Mouse (Mus musculus): ENCODE measurements around the gene Ces2f.
"Not testable (repeated sequence)": the region's sequence is repeated elsewhere in the genome, so short reads cannot be mapped to it uniquely, and the experiment has no call there.

Gene Ces2f
- long read RNA-seq, experiment 1 = 0 reads
- long read RNA-seq, experiment 2 = 0 reads

- intact Hi-C loops (cut with DNase I) = no loop called here
Measured at GRCm38 (mm10) chr8:104947056-104947455, at the start of gene Ces2f. Gene Ces2f (plus strand): TSS chr8:104947356.

DNA sequence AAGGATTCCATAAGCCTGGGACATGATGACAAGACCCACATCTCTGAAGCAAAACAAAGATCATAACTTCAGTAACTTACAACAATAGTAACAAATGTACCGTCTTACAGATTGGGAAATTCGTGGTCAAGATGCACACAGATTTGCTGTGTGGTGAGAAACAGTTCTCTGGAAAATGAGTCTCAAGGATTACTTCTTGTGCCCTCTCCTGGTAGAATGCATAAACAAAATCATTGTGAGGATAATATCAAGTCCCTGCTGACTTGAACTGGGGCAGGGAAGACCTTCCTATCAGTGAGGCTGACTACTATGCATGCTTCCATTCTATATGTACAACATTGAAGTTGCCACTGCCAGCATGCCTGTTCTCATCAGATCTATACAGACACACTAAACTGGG is 45.4 kb upstream of the Ces2f start:
- intact Hi-C loops (cut with DNase I) = no loop called here

- intact Hi-C loops (cut with DNase I) = no loop called here
Measured at GRCm38 (mm10) chr8:104907111-104907510, 40.0 kb upstream of the Ces2f start.

- intact Hi-C loops (cut with DNase I) = not testable (repeated sequence)
Measured at GRCm38 (mm10) chr8:104909021-104909420, 38.1 kb upstream of the Ces2f start.

GRCm38 (mm10) chr8:104909651-104910050 is 37.5 kb upstream of the Ces2f start:
- intact Hi-C loops (cut with DNase I) = not testable (repeated sequence)

DNA sequence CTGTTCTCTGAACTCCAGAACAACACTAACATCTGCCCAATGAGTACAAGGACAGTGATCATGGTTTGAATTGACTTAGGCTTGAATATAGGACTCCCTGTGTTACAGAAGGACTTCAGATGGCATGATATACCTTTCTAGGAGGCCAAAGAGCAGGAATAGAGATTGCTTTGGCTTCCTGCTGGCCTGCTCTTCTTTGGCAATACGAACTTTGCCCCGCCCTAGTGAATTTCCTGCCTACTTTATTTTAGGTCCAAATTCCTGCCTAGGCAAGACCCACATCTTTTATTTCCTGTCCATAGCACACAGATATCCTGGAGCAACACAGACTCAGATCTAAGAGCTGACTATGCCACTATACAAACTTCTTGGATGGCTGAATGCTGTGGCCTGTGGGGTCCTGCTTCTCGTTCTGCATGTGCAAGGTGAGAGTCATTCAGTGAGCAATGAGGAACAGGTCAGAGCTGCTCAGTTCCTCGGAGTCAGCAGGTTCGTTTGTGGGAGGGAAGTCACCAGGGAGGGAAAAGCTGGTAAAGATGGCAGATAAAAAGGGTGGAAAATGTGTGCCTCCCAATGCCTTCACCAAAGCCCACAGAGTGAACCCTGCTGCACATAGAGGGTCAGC is 21.1 kb upstream of the Ces2f start, which contains the start of gene Ces2e:
Ces2e (plus strand) TSS at position 289 of the 625 bp plus-strand sequence.
- intact Hi-C loops (cut with DNase I) = no loop called here

DNA sequence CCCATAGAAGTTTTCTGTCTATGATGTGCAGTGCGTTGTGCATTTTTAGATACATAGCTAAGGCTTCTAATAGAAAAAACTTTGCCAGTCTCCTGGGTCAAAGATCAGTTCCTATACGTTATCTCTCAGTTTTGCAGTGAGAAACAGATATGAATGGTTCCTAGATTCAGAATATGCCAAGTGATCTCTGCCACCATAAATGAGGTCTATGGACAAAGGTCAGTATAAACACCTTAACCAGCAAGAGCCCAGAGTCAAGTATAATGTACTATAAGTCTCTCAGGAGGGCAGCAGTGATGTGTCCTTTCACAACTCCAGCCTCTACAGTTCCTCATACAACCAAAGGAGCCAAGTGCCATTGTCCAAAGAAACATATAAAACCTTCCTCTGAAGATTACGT is 19.9 kb upstream of the Ces2f start:
- intact Hi-C loops (cut with DNase I) = no loop called here

- intact Hi-C loops (cut with DNase I) = no loop called here
Measured at GRCm38 (mm10) chr8:104944665-104945064, 2.5 kb upstream of the Ces2f start.

- intact Hi-C loops (cut with DNase I) = no loop called here
Measured at GRCm38 (mm10) chr8:104949031-104949430, 1.9 kb downstream of the Ces2f start.

DNA sequence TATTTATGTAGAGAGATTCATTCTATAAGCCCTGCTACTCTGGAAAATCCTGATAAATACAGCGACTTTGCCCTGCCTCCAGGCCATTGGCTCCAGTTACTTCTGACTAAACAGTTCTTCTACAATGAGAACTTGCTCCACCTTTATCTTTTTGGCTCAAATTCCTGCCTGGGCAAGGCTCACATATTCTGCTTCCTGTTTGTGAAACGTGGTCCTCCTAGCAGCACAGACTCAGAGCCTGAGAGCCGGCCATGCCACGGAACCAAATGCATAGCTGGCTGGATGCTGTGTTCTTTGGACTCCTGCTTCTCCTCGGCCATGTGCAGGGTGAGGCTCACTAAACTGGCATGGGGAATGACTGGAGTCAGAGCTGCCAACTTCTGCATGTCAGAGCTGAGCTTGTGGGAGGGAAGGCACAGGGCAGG is 14.4 kb downstream of the Ces2f start, which contains the start of gene Ces2g:
Ces2g (plus strand) TSS at position 182 of the 425 bp plus-strand sequence.
- intact Hi-C loops (cut with DNase I) = no loop called here

- intact Hi-C loops (cut with DNase I) = no loop called here
Measured at GRCm38 (mm10) chr8:104962229-104962901, 15.2 kb downstream of the Ces2f start.

GRCm38 (mm10) chr8:104963375-104963894 is 16.3 kb downstream of the Ces2f start:
- intact Hi-C loops (cut with DNase I) = no loop called here

- intact Hi-C loops (cut with DNase I) = no loop called here
Measured at GRCm38 (mm10) chr8:104984126-104984525, 37.0 kb downstream of the Ces2f start.

GRCm38 (mm10) chr8:104984942-104985341 is 37.8 kb downstream of the Ces2f start:
- intact Hi-C loops (cut with DNase I) = no loop called here

DNA sequence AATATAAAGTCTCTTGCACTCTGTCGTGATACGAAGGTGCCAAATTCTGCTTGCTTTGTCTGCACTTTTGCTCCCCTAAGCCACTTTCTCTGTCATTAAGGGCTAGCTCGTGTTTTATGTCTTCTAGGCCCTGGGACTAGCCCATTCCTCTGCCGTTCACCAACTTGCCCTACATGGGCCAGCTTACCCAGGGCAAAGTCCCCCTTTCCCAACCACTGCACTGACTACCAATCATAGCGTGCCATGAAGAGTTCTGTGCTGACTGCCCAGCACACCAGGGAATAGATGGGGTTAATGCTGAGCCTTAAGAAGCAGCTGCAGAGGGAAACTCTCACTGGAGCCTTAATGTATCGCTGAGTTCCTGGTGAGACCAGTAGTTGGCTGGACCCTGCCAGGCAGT is 51.0 kb downstream of the Ces2f start:
- intact Hi-C loops (cut with DNase I) = no loop called here

- intact Hi-C loops (cut with DNase I) = no loop called here
Measured at GRCm38 (mm10) chr8:104999183-104999582, 52.0 kb downstream of the Ces2f start.

DNA sequence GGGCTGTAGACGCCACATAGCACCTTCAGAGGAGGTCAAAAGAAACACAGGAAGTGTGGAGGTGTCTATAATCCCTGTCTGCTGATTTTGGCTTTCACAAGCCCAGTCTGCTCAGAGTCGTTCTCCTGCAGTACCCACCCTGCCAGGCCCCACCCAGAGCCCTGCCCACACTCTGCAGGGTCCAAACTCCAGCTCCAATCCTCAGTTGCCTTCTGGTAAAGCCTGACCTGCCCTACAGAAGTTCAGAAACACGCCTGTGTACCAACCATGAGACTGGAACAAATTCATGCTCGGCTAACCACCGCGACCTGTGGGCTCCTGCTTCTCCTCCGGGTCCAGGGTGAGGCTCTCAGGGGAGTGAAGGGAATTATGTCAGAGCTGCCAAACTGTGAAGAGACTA is 53.4 kb downstream of the Ces2f start, which contains the start of gene Ces2h:
Ces2h (plus strand) TSS at position 268 of the 400 bp plus-strand sequence.
- intact Hi-C loops (cut with DNase I) = no loop called here
